Mouse (Mus musculus): Measurements from ENCODE around the gene Rnf181. TPM values are rescaled to one million over a fixed set of nuclear protein-coding genes. Genes with fewer than 3 reads are reported as not detected.
A peak's percentile ranks its signal among the peaks of the same experiment; 100 is the strongest.

Rnf181 gene
- polyA plus RNA-seq, 1 experiment from 2014 or later, result 96.9 TPM

DNA sequence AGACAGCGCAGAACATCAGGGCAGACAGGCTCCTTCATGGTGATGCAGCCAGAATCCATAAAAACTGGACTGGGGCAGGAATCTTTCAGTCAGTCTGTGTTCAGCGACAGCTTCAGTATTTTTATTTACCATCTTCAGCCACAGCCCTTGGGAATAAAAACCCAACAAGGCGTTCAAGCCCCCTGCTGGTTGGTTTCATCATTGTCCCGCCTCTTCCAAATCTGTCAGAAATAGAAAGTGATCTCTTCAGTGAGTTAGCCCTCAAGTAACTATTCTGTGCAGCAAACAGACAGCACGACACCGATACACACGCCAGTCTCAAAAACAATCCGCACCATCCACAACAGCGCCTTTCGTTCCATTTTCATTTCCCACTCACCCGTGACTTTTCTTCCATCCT, 47.7 kb downstream of the Rnf181 start:
- no peak overlapping the region for H3K4me3 ChIP-seq (ENCODE audit: low read depth, low read length)
- H3K4me1 ChIP-seq (replicated peaks; ENCODE audit: control insufficient read depth, insufficient read depth, low read length), result no peaks in the 10 kb centered on the region
- H3K27ac ChIP-seq (ENCODE audit: low read depth), result no peak overlapping the region
- H3K36me3 ChIP-seq (ENCODE audit: control insufficient read depth, insufficient read depth, low read length), result peaks cover 82% of the 10 kb centered on the region
- WGBS, result 80% methylated on average over 11 of the region's 11 CpGs
- H3K9ac ChIP-seq (ENCODE audit: low read length), result no peak overlapping the region
- DNase-seq (ENCODE audit: low spot score) (peak; percentile 77), ATAC-seq (replicated peaks; ENCODE audit: low FRiP score, low TSS enrichment, low read depth) (no peak)
- H3K27me3 ChIP-seq (replicated peaks; ENCODE audit: control insufficient read depth, insufficient read depth, low read length), result no peaks in the 10 kb centered on the region
- no peak overlapping the region for H3K4me2 ChIP-seq (ENCODE audit: low read length)
- no peaks in the 10 kb centered on the region for H3K9me3 ChIP-seq (ENCODE audit: control insufficient read depth, low read length)

DNA sequence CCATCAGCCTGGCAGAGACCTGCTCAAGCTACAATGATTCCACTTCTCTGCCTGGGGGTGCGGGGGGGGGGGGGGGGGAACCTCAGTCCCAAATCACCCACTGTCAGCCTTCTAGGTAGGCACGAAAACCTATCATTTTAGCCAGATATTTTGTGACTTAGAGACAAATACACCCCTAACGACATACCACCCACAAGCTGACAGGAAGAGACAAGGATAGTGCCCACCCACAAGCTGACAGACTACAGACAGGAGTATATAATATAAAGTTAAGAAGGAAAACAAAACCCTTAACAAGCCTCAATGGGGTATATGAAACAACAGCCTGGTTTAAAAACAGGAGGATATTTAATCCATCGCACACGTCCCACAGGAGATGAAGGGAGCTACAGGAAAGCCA, 48.3 kb downstream of the Rnf181 start:
- Histone ChIP-seq H3K27me3 (replicated peaks; ENCODE audit: control insufficient read depth, insufficient read depth, low read length) (no peaks in the 10 kb centered on the region), H3K4me2 (ENCODE audit: low read length) (no peak overlapping the region), H3K4me3 (ENCODE audit: low read depth, low read length) (no peak overlapping the region), H3K4me1 (replicated peaks; ENCODE audit: control insufficient read depth, insufficient read depth, low read length) (no peaks in the 10 kb centered on the region), H3K9ac (ENCODE audit: low read length) (no peak overlapping the region), H3K27ac (ENCODE audit: low read depth) (no peak overlapping the region), H3K9me3 (ENCODE audit: control insufficient read depth, low read length) (no peaks in the 10 kb centered on the region), H3K36me3 (ENCODE audit: control insufficient read depth, insufficient read depth, low read length) (peaks cover 76% of the 10 kb centered on the region)
- DNase-seq (ENCODE audit: low spot score) (no peak), ATAC-seq (replicated peaks; ENCODE audit: low FRiP score, low TSS enrichment, low read depth) (no peak)
- 92% methylated on average over 5 of the region's 5 CpGs for WGBS

DNA sequence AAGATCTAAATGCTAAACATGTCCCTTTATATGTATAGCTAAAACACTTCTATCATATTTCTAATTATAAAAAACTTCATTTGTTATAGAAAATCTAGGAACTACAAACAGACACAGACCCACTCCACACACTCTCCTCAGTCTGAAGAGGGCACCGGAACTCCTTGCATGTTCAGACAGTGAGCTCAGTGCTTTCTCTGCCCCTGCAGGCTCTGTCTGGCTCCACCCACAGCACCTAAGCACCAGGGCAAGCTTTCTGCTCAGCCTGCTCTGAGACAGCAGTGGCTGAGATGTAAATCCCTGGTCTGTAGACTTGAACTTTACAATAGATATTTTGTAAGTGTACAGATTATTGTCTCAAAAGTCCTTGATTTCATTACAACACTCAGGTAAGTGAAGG, 50.7 kb downstream of the Rnf181 start:
- Histone ChIP-seq H3K9ac (ENCODE audit: low read length) (no peak overlapping the region), H3K4me1 (replicated peaks; ENCODE audit: control insufficient read depth, insufficient read depth, low read length) (no peaks in the 10 kb centered on the region), H3K36me3 (ENCODE audit: control insufficient read depth, insufficient read depth, low read length) (peaks cover 57% of the 10 kb centered on the region), H3K27ac (ENCODE audit: low read depth) (no peak overlapping the region), H3K27me3 (replicated peaks; ENCODE audit: control insufficient read depth, insufficient read depth, low read length) (no peaks in the 10 kb centered on the region), H3K4me3 (ENCODE audit: low read depth, low read length) (no peak overlapping the region), H3K9me3 (ENCODE audit: control insufficient read depth, low read length) (no peaks in the 10 kb centered on the region), H3K4me2 (ENCODE audit: low read length) (no peak overlapping the region)
- 57% methylated on average over 1 of the region's 1 CpGs for WGBS
- DNase-seq (ENCODE audit: low spot score) (no peak), ATAC-seq (replicated peaks; ENCODE audit: low FRiP score, low TSS enrichment, low read depth) (no peak)

DNA sequence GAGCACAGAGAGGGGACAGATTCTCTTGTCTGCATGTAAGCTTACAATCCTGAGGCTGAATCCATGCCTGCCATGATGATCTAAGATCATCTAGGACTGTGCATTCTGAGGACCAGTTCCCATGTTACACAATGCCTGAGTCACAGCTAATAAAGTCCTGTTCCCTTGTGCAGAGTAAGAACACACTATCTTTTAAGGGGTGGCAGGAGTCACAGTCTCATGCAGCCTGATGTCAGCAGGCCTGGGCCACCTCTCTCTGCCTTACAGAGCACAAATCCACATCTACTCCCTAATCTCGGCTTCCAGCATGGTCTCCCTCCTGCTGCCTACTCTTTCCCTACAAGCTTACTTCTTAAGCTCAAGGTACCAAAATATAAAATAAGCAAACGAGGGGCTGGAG, 51.4 kb downstream of the Rnf181 start:
- ATAC-seq (replicated peaks; ENCODE audit: low FRiP score, low TSS enrichment, low read depth), result no peak
- no peaks in the 10 kb centered on the region for H3K27me3 ChIP-seq (replicated peaks; ENCODE audit: control insufficient read depth, insufficient read depth, low read length)
- WGBS, result 91% methylated on average over 2 of the region's 2 CpGs

DNA sequence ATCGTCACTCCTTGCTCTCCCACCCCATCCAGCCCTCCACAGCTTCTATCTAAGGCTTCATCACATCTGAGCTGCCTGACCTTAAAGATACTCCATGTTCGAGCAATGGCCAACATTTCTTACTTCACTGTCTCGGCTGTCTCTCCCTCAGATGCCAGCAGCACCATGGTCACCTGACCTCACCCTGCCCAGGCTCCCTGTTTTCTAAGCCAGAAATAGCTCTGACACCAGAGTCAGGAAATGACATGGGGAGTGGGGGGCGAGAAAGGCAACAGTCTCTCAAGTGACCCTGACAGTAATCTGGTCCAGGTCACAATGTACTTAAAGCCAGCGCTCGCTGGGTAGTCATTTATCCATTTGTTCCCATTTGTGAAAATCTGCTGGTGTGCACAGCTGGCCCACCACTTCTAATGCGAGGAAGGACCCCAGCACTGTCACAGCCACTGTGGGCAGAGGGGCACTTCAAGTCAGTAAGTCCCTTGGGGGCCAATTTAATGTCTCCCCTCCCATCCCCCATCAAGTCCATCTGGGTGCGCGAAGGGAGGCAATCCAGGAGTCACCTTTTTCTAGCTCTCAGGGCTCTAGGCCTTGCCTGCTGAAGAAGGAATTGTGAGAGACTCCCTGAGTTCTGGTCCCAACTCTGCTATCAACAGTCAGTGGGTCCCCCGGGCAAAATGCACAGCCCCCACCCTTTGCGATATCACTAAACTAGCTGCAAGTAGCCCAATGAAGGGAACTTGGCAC, 53.5 kb downstream of the Rnf181 start:
- no peak overlapping the region for H3K9ac ChIP-seq (ENCODE audit: low read length)
- H3K27ac ChIP-seq (ENCODE audit: low read depth), result no peak overlapping the region
- H3K36me3 ChIP-seq (ENCODE audit: control insufficient read depth, insufficient read depth, low read length), result peaks cover 30% of the 10 kb centered on the region
- ATAC-seq (replicated peaks; ENCODE audit: low FRiP score, low TSS enrichment, low read depth), result no peak
- no peak overlapping the region for H3K4me2 ChIP-seq (ENCODE audit: low read length)
- 90% methylated on average over 11 of the region's 11 CpGs for WGBS
- no peak overlapping the region for H3K4me3 ChIP-seq (ENCODE audit: low read depth, low read length)
- no peaks in the 10 kb centered on the region for H3K4me1 ChIP-seq (replicated peaks; ENCODE audit: control insufficient read depth, insufficient read depth, low read length)
- no peaks in the 10 kb centered on the region for H3K27me3 ChIP-seq (replicated peaks; ENCODE audit: control insufficient read depth, insufficient read depth, low read length)
- H3K9me3 ChIP-seq (ENCODE audit: control insufficient read depth, low read length), result no peaks in the 10 kb centered on the region
- no peak for DNase-seq (ENCODE audit: low spot score)

More for the DNA sequence above, 51.4 kb downstream of the Rnf181 start:
- H3K9me3 ChIP-seq (ENCODE audit: control insufficient read depth, low read length), result no peaks in the 10 kb centered on the region
- DNase-seq (ENCODE audit: low spot score), result no peak
- H3K4me3 ChIP-seq (ENCODE audit: low read depth, low read length), result no peak overlapping the region
- H3K36me3 ChIP-seq (ENCODE audit: control insufficient read depth, insufficient read depth, low read length), result peaks cover 51% of the 10 kb centered on the region
- no peaks in the 10 kb centered on the region for H3K4me1 ChIP-seq (replicated peaks; ENCODE audit: control insufficient read depth, insufficient read depth, low read length)
- no peak overlapping the region for H3K9ac ChIP-seq (ENCODE audit: low read length)
- H3K27ac ChIP-seq (ENCODE audit: low read depth), result no peak overlapping the region
- no peak overlapping the region for H3K4me2 ChIP-seq (ENCODE audit: low read length)

DNA sequence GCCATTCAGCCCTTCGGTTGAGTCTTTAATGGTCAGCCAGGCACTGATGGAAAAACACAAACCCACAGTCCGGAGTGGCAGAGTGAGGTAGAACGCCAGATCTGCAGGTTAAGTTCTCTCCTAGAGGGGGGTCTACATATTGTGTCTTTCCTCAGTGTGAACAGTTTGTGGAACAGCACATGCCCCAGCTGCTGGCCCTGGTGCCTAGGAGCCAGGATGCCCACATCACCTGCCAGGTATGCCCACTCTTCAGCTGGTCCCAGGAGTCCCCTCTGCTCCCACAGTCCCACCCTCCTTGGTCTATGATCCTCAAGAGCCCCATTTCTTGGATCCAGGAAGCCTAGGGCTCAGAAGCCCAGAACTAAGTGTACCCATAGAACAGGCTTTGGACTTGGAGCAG, 54.6 kb downstream of the Rnf181 start:
- Histone ChIP-seq H3K9me3 (ENCODE audit: control insufficient read depth, low read length) (no peaks in the 10 kb centered on the region), H3K27me3 (replicated peaks; ENCODE audit: control insufficient read depth, insufficient read depth, low read length) (no peaks in the 10 kb centered on the region), H3K27ac (ENCODE audit: low read depth) (no peak overlapping the region), H3K36me3 (ENCODE audit: control insufficient read depth, insufficient read depth, low read length) (peaks cover 20% of the 10 kb centered on the region), H3K4me3 (ENCODE audit: low read depth, low read length) (no peak overlapping the region), H3K9ac (ENCODE audit: low read length) (no peak overlapping the region), H3K4me2 (ENCODE audit: low read length) (no peak overlapping the region), H3K4me1 (replicated peaks; ENCODE audit: control insufficient read depth, insufficient read depth, low read length) (no peaks in the 10 kb centered on the region)
- DNase-seq (ENCODE audit: low spot score), result no peak
- 84% methylated on average over 3 of the region's 3 CpGs for WGBS
- no peak for ATAC-seq (replicated peaks; ENCODE audit: low FRiP score, low TSS enrichment, low read depth)

Other genes with a start within 250 kb of the Rnf181 start
- gene Atoh8, start 131.4 kb downstream of the Rnf181 start, polyA plus RNA-seq (2014; fragmentation: Nextera tagmentation; extraction: Ambion mirVana), result 7.3 and 8.7 TPM in 2 replicates
- 0.12 TPM in 1 of 2 replicates, not detected in the other for gene Sftpb, start 62.3 kb downstream of the Rnf181 start, polyA plus RNA-seq (2014; fragmentation: Nextera tagmentation; extraction: Ambion mirVana)
- gene Usp39, start 21.8 kb downstream of the Rnf181 start, polyA plus RNA-seq (2014; fragmentation: Nextera tagmentation; extraction: Ambion mirVana), result 56.2 and 58.0 TPM in 2 replicates
- gene 0610030E20Rik, start 19.6 kb downstream of the Rnf181 start, polyA plus RNA-seq (2014; fragmentation: Nextera tagmentation; extraction: Ambion mirVana), result 25.0 and 27.6 TPM in 2 replicates
- 10.8 and 11.7 TPM in 2 replicates for gene Tmem150a, start 11.5 kb downstream of the Rnf181 start, polyA plus RNA-seq (2014; fragmentation: Nextera tagmentation; extraction: Ambion mirVana)
- gene Vamp5, start 13.5 kb upstream of the Rnf181 start, polyA plus RNA-seq (2014; fragmentation: Nextera tagmentation; extraction: Ambion mirVana), result 19.6 and 21.4 TPM in 2 replicates
- gene Vamp8, start 23.7 kb upstream of the Rnf181 start, polyA plus RNA-seq (2014; fragmentation: Nextera tagmentation; extraction: Ambion mirVana), result 177 and 183 TPM in 2 replicates
- 12.8 and 17.7 TPM in 2 replicates for gene Ggcx, start 47.4 kb upstream of the Rnf181 start, polyA plus RNA-seq (2014; fragmentation: Nextera tagmentation; extraction: Ambion mirVana)
- gene Mat2a, start 72.6 kb upstream of the Rnf181 start, polyA plus RNA-seq (2014; fragmentation: Nextera tagmentation; extraction: Ambion mirVana), result 378 and 409 TPM in 2 replicates
- 0.18 and 0.27 TPM in 2 replicates for gene Sh2d6, start 154.8 kb upstream of the Rnf181 start, polyA plus RNA-seq (2014; fragmentation: Nextera tagmentation; extraction: Ambion mirVana)
- 36.7 and 37.9 TPM in 2 replicates for gene Capg, start 177.4 kb upstream of the Rnf181 start, polyA plus RNA-seq (2014; fragmentation: Nextera tagmentation; extraction: Ambion mirVana)
- 14.2 and 15.1 TPM in 2 replicates for gene Elmod3, start 231.5 kb upstream of the Rnf181 start, polyA plus RNA-seq (2014; fragmentation: Nextera tagmentation; extraction: Ambion mirVana)
- gene Retsat, start 231.5 kb upstream of the Rnf181 start, polyA plus RNA-seq (2014; fragmentation: Nextera tagmentation; extraction: Ambion mirVana), result 20.7 and 21.3 TPM in 2 replicates

Measured in intestine, embryonic 14.5 days (tissue).